Mouse (Mus musculus): ENCODE measurements around the gene Sipa1l3. TPM values are rescaled to one million over a fixed set of nuclear protein-coding genes. Genes with fewer than 3 reads are reported as not detected.

The Sipa1l3 gene
- polyA plus RNA-seq, 2 experiments: 16.2 to 39.0 TPM

DNA sequence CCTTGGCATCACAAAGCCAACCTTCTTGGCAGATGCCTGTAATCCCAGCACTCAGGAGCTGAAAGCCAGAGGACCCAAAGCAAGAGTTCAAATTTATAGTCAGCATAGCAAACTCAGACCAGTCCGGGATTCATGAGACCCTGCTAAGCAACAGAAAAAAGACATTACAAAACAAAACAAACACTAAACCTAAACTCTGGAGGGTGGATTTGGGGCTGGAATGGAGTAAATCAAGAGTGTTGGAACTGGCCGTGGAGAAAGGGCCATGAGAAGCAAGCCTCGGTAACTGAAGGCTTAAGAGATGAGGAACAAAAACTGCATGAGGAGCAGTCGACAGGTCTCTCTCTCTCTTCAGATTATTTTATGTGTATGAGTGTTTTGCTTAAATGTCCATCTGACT lies 234.6 kb downstream of the Sipa1l3 start:
- no peak for DNase-seq (ENCODE audit: low spot score)
- H3K4me1 ChIP-seq (ENCODE audit: control insufficient read depth, insufficient read depth, low read length): peaks cover 9% of the 10 kb centered on the region; the same call in 1 of the 2 replicates
- no peaks in the 10 kb centered on the region for H3K9me3 ChIP-seq (ENCODE audit: control insufficient read depth, low read length)
- H3K36me3 ChIP-seq (ENCODE audit: control insufficient read depth, insufficient read depth, low read length): no peaks in the 10 kb centered on the region
- H3K9ac ChIP-seq (ENCODE audit: low read depth, low read length, severe bottlenecking): no peak overlapping the region
- 78% methylated on average over 4 of the region's 4 CpGs for WGBS
- no peak for ATAC-seq (ENCODE audit: low FRiP score, low read depth)
- no peak overlapping the region for H3K4me2 ChIP-seq (replicated peaks; ENCODE audit: low read depth, low read length, severe bottlenecking)
- H3K27me3 ChIP-seq (ENCODE audit: control insufficient read depth, insufficient read depth, low read length): no peaks in the 10 kb centered on the region
- TF ChIP-seq POLR2A (IDR thresholded peaks at IDR 0.05; ENCODE audit: borderline replicate concordance, extremely low read depth, insufficient read depth, insufficient read length): no peak
- H3K4me3 ChIP-seq (replicated peaks; ENCODE audit: low read length): no peak overlapping the region
- no peak overlapping the region for H3K27ac ChIP-seq (replicated peaks; ENCODE audit: low read depth, low read length)

GRCm38 (mm10) chr7:29282074-29282554 lies 236.3 kb downstream of the Sipa1l3 start:
- 8% methylated on average over 20 of the region's 21 CpGs for WGBS

DNA sequence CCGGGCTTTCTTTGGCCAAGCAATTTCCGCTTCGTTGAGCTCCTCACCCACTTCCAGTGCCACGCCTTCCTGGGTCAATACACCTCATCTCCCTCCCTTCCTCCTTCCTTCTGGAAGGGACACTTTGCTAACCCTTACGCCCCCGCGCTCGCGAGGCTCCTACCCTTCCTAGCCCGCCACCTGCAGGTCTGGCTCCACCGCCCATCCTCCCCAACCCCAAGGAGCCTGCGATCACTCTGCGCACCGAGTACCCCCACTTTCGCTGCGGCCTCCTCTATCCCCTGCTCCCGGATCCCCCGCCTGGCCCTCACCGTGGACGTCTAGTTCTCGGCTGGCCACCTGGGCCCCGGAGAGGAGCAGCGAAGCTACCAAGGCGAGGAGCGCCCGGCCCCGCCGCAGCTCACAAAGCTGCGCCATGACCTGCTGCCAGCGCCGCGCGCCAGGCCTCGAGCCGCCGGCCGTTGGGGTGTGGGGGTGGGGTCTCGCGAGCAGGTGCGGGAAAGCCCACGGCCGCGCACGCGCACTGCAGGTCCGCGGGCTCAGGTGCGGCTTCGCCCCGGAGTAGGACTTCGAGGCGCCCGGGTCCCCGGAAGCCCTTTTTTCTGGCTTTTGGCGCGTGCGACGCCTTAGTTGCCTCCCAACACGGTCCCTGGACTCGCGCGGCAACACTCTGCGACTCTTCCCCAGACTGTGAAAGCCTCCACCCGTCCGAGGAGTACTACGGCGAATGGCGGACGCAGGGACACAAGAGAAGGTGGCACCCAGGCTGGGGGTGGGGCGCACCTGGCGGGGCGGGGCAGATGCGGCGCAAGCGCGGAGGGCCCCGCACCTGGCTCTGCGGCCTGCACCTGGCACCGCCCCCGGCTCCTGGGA lies 237.0 kb downstream of the Sipa1l3 start, which contains the start of gene Spint2:
TSS of gene Spint2 (minus strand) at position 712 of the 873 bp plus-strand sequence.
- H3K27me3 ChIP-seq (ENCODE audit: control insufficient read depth, insufficient read depth, low read length): no peaks in the 10 kb centered on the region
- WGBS: under 1% methylated on average over 78 of the region's 80 CpGs

More at GRCm38 (mm10) chr7:29282074-29282554, 236.3 kb downstream of the Sipa1l3 start:
- H3K4me2 ChIP-seq (replicated peaks; ENCODE audit: low read depth, low read length, severe bottlenecking): peak overlapping the region; percentile 97
- peak overlapping the region; percentile 65 for H3K4me3 ChIP-seq (replicated peaks; ENCODE audit: low read length)
- H3K27me3 ChIP-seq (ENCODE audit: control insufficient read depth, insufficient read depth, low read length): no peaks in the 10 kb centered on the region
- no peak overlapping the region; the same call in 1 of the 2 replicates for H3K27ac ChIP-seq (replicated peaks; ENCODE audit: low read depth, low read length)
- peaks cover 9% of the 10 kb centered on the region; the same call in 1 of the 2 replicates for H3K4me1 ChIP-seq (ENCODE audit: control insufficient read depth, insufficient read depth, low read length)
- no peak for TF ChIP-seq POLR2A (IDR thresholded peaks at IDR 0.05; ENCODE audit: borderline replicate concordance, extremely low read depth, insufficient read depth, insufficient read length)
- no peaks in the 10 kb centered on the region for H3K9me3 ChIP-seq (ENCODE audit: control insufficient read depth, low read length)
- no peak for DNase-seq (ENCODE audit: low spot score)
- no peaks in the 10 kb centered on the region; the same call in 1 of the 2 replicates for H3K36me3 ChIP-seq (ENCODE audit: control insufficient read depth, insufficient read depth, low read length)
- ATAC-seq (ENCODE audit: low FRiP score, low read depth): 0 out of 2 replicates have a peak, but pooled peaks have one; percentile 14
- peak overlapping the region; percentile 70 for H3K9ac ChIP-seq (ENCODE audit: low read depth, low read length, severe bottlenecking)

GRCm38 (mm10) chr7:29280801-29281200 lies 237.6 kb downstream of the Sipa1l3 start:
- DNase-seq (ENCODE audit: low spot score) (no peak), ATAC-seq (ENCODE audit: low FRiP score, low read depth) (no peak)
- WGBS: 8% methylated on average over 13 of the region's 13 CpGs
- TF ChIP-seq POLR2A (IDR thresholded peaks at IDR 0.05; ENCODE audit: borderline replicate concordance, extremely low read depth, insufficient read depth, insufficient read length): no peak
- Histone ChIP-seq H3K36me3 (ENCODE audit: control insufficient read depth, insufficient read depth, low read length) (no peaks in the 10 kb centered on the region; the same call in 1 of the 2 replicates), H3K9me3 (ENCODE audit: control insufficient read depth, low read length) (no peaks in the 10 kb centered on the region), H3K4me2 (replicated peaks; ENCODE audit: low read depth, low read length, severe bottlenecking) (peak overlapping the region; percentile 97), H3K9ac (ENCODE audit: low read depth, low read length, severe bottlenecking) (peak overlapping the region; percentile 70), H3K4me1 (ENCODE audit: control insufficient read depth, insufficient read depth, low read length) (peaks cover 9% of the 10 kb centered on the region; the same call in 1 of the 2 replicates), H3K27ac (replicated peaks; ENCODE audit: low read depth, low read length) (no peak overlapping the region), H3K4me3 (replicated peaks; ENCODE audit: low read length) (peak overlapping the region; percentile 65), H3K27me3 (ENCODE audit: control insufficient read depth, insufficient read depth, low read length) (no peaks in the 10 kb centered on the region)

More for the DNA sequence above, 237.0 kb downstream of the Sipa1l3 start, which contains the start of gene Spint2:
- H3K4me1 ChIP-seq (ENCODE audit: control insufficient read depth, insufficient read depth, low read length): peaks cover 9% of the 10 kb centered on the region; the same call in 1 of the 2 replicates
- H3K9ac ChIP-seq (ENCODE audit: low read depth, low read length, severe bottlenecking): peak within 1 kb of the TSS; percentile 70
- peak within 1 kb of the TSS; percentile 97 for H3K4me2 ChIP-seq (replicated peaks; ENCODE audit: low read depth, low read length, severe bottlenecking)
- H3K9me3 ChIP-seq (ENCODE audit: control insufficient read depth, low read length): no peaks in the 10 kb centered on the region
- no peak for TF ChIP-seq POLR2A (IDR thresholded peaks at IDR 0.05; ENCODE audit: borderline replicate concordance, extremely low read depth, insufficient read depth, insufficient read length)
- peak within 1 kb of the TSS; percentile 65 for H3K4me3 ChIP-seq (replicated peaks; ENCODE audit: low read length)
- H3K36me3 ChIP-seq (ENCODE audit: control insufficient read depth, insufficient read depth, low read length): no peaks in the 10 kb centered on the region; the same call in 1 of the 2 replicates
- H3K27ac ChIP-seq (replicated peaks; ENCODE audit: low read depth, low read length): no peak within 1 kb of the TSS; the same call in 1 of the 2 replicates
- DNase-seq (ENCODE audit: low spot score) (no peak), ATAC-seq (ENCODE audit: low FRiP score, low read depth) (peak; percentile 69; the same call in 1 of the 2 replicates)

GRCm38 (mm10) chr7:29279924-29280323 lies 238.5 kb downstream of the Sipa1l3 start:
- DNase-seq (ENCODE audit: low spot score) (no peak), ATAC-seq (ENCODE audit: low FRiP score, low read depth) (no peak)
- peaks cover 9% of the 10 kb centered on the region; the same call in 1 of the 2 replicates for H3K4me1 ChIP-seq (ENCODE audit: control insufficient read depth, insufficient read depth, low read length)
- no peak overlapping the region for H3K4me3 ChIP-seq (replicated peaks; ENCODE audit: low read length)
- 70% methylated on average over 8 of the region's 8 CpGs for WGBS
- H3K27me3 ChIP-seq (ENCODE audit: control insufficient read depth, insufficient read depth, low read length): no peaks in the 10 kb centered on the region
- peak overlapping the region; percentile 97; the same call in 1 of the 2 replicates for H3K4me2 ChIP-seq (replicated peaks; ENCODE audit: low read depth, low read length, severe bottlenecking)
- no peaks in the 10 kb centered on the region; the same call in 1 of the 2 replicates for H3K36me3 ChIP-seq (ENCODE audit: control insufficient read depth, insufficient read depth, low read length)
- TF ChIP-seq POLR2A (IDR thresholded peaks at IDR 0.05; ENCODE audit: borderline replicate concordance, extremely low read depth, insufficient read depth, insufficient read length): no peak
- H3K27ac ChIP-seq (replicated peaks; ENCODE audit: low read depth, low read length): no peak overlapping the region
- H3K9ac ChIP-seq (ENCODE audit: low read depth, low read length, severe bottlenecking): no peak overlapping the region
- no peaks in the 10 kb centered on the region for H3K9me3 ChIP-seq (ENCODE audit: control insufficient read depth, low read length)

Measured in limb, embryonic 14.5 days (tissue).